Mouse (Mus musculus) hindbrain, embryonic 12.5 days (tissue): ENCODE measurements around the gene Tmem30b. TPM values are rescaled to one million over a fixed set of nuclear protein-coding genes. Genes with fewer than 3 reads are reported as not detected.
"Not testable (repeated sequence)": the region's sequence is repeated elsewhere in the genome, so short reads cannot be mapped to it uniquely, and the experiment has no call there.

Experiments
- ATAC-seq: fragments of 200-750 bp; cut with Nextera tagmentation; 2 replicates; pipeline ENCODE4 v1.8.0; 2017; ENCODE audit warnings: moderate TSS enrichment; ENCODE audit not compliant: low FRiP score
- H3K27ac ChIP-seq: fragments of 300-500 bp; sonication (generic); 2 replicates; pipeline ENCODE4 v1.5.1; 2016; ENCODE audit warnings: mild to moderate bottlenecking
- H3K27me3 ChIP-seq: fragments of 300-500 bp; sonication (generic); 2 replicates; pipeline ENCODE4 v1.6.1; 2016; ENCODE audit warnings: mild to moderate bottlenecking
- H3K36me3 ChIP-seq: fragments of 300-500 bp; sonication (generic); 2 replicates; pipeline ENCODE4 v1.6.1; 2016; ENCODE audit warnings: mild to moderate bottlenecking
- H3K4me1 ChIP-seq: fragments of 300-500 bp; sonication (generic); 2 replicates; pipeline ENCODE4 v1.6.1; 2016
- H3K4me2 ChIP-seq: fragments of 300-500 bp; sonication (generic); replicated peaks from 2 replicates; pipeline ENCODE4 v1.6.1; 2016; ENCODE audit warnings: mild to moderate bottlenecking
- H3K4me3 ChIP-seq: fragments of 300-500 bp; sonication (generic); 2 replicates; pipeline ENCODE4 v1.5.1; 2016; ENCODE audit warnings: mild to moderate bottlenecking
- H3K9ac ChIP-seq: fragments of 300-500 bp; sonication (generic); 2 replicates; pipeline ENCODE4 v1.6.1; 2016; ENCODE audit warnings: mild to moderate bottlenecking, moderate library complexity
- H3K9me3 ChIP-seq: fragments of 300-500 bp; sonication (generic); replicated peaks from 2 replicates; pipeline ENCODE4 v1.6.1; 2016; ENCODE audit warnings: mild to moderate bottlenecking
- WGBS: fragments of 180-500 bp; shearing (Covaris S2); methylation state at CpG from one replicate; pipeline ENCODE4 v1.1.7; 2016; 5-methylcytosine and 5-hydroxymethylcytosine counted together
- polyA plus RNA-seq: library from polyadenylated mRNA; unstranded; fragments of >200 nt; fragmentation: Nextera tagmentation; extraction: Ambion mirVana; gene quantifications from 2 replicates; pipeline ENCODE4 v1.2.1, GENCODE M21; 2016

The Tmem30b gene
- polyA plus RNA-seq, 1 experiment from 2014 or later: 7.1 TPM

DNA sequence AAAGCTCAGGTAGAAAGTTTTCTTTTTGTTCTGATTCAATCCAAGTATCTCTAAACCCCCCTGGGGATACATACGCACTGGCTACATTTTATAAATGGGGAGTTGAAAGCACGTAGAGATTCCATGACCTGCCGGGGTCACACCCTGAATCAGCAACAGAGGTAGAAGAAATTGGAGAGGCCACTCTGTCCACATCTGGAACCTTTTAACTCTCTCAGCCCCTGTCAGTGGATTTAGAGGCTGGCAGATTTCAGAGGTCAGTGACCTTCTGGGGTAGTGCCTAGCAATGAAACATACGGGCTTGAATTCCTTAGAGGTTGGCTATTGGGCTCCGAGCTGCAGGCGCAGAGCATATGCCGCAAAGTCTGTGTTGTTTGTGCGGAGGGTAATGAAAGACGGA is 17.1 kb downstream of the Tmem30b start:
- no peaks in the 10 kb centered on the region for H3K36me3 ChIP-seq
- H3K27ac ChIP-seq: no peak overlapping the region
- H3K27me3 ChIP-seq: no peaks in the 10 kb centered on the region; the same call in 1 of the 2 replicates
- 0 out of 2 replicates have a peak, but pooled peaks cover 5% of the 10 kb centered on the region for H3K4me1 ChIP-seq
- H3K9ac ChIP-seq: no peak overlapping the region
- 48% methylated on average over 9 of the region's 9 CpGs for WGBS
- H3K4me2 ChIP-seq: 0 out of 2 replicates have a peak overlapping the region, but pooled peaks have one; percentile 6
- ATAC-seq: no peak
- H3K4me3 ChIP-seq: no peak overlapping the region
- no peaks in the 10 kb centered on the region for H3K9me3 ChIP-seq

DNA sequence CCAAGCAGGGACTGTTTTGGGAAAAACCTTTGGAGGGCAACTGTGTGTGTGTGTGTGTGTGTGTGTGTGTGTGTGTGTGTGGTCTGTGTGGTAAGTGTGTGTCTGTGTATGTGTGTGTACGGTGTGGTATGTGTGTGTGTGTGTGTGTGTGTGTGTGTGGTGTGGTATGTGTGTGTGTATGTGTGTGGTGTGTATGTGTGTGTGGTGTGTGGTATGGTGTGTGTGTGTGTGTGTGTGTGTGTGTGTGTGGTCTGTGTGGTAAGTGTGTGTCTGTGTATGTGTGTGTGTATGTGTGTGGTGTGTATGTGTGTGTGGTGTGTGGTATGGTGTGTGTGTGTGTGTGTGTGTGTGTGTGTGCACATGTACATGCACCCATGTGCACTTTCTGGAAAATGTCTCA is 18.1 kb downstream of the Tmem30b start:
- 82% methylated on average over 1 of the region's 1 CpGs for WGBS
- not testable (repeated sequence) for H3K36me3 ChIP-seq, H3K4me2 ChIP-seq, ATAC-seq, H3K4me3 ChIP-seq, H3K4me1 ChIP-seq, H3K27ac ChIP-seq, H3K27me3 ChIP-seq, H3K9me3 ChIP-seq, H3K9ac ChIP-seq

DNA sequence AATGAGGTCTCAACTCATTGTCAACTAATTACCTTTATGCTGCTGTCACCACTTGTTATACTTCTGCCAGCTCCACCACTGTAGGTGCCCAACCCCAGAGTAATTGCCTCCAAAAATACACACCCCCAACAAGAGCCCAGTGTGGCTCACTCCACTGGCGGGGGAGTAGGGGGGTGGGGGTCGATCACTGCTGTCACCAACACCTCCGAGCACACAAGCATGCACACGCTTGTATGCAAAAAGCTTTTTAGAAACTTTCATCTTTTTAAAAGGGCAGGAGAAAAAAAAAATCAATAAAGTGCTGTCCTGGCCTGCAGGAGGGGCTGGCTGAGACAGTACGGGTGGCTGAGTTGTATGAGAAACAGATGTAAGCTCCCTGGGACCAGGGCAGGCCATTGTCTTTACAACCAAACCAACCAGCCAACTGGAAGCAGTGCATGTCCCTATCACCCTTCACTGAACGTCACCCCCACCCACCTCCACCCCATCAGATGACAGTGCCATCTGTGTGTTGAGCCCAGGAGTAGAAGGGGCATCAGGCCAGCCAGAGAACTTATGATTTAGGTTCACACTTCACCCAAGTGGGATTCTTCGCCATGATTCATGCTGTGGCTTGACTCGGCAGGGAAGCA is 20.8 kb downstream of the Tmem30b start:
- Histone ChIP-seq H3K4me3 (no peak overlapping the region), H3K9ac (no peak overlapping the region), H3K9me3 (no peaks in the 10 kb centered on the region), H3K27me3 (peaks cover 3% of the 10 kb centered on the region; the same call in 1 of the 2 replicates), H3K27ac (no peak overlapping the region), H3K4me2 (no peak overlapping the region), H3K4me1 (0 out of 2 replicates have a peak, but pooled peaks cover 5% of the 10 kb centered on the region), H3K36me3 (no peaks in the 10 kb centered on the region)
- ATAC-seq: no peak
- WGBS: 59% methylated on average over 8 of the region's 8 CpGs

DNA sequence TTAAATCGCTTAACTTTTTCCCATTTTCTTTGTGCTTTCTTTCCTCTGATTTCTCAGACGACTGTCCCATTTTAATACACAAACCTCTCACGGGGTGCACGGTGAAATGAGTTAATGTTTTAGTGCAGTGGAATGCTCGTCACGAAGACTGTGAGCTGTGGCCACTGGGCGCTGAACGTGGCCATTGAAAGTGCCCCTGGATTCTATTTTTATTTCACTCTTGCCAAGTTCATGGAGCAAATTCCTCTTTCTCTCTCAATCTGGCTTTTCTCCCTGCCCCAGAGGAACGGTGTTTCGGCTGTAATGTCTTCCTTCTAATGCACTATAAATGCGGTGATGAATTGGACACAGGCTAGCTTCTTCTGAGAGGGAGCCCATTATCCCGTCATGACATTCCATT is 23.1 kb downstream of the Tmem30b start:
- H3K36me3 ChIP-seq: no peaks in the 10 kb centered on the region
- WGBS: 83% methylated on average over 12 of the region's 12 CpGs
- no peak for ATAC-seq
- H3K4me3 ChIP-seq: no peak overlapping the region
- peaks cover 2% of the 10 kb centered on the region; the same call in 1 of the 2 replicates for H3K4me1 ChIP-seq
- H3K27ac ChIP-seq: no peak overlapping the region
- no peak overlapping the region for H3K9ac ChIP-seq
- peaks cover 3% of the 10 kb centered on the region; the same call in 1 of the 2 replicates for H3K27me3 ChIP-seq
- H3K9me3 ChIP-seq: no peaks in the 10 kb centered on the region
- no peak overlapping the region for H3K4me2 ChIP-seq

DNA sequence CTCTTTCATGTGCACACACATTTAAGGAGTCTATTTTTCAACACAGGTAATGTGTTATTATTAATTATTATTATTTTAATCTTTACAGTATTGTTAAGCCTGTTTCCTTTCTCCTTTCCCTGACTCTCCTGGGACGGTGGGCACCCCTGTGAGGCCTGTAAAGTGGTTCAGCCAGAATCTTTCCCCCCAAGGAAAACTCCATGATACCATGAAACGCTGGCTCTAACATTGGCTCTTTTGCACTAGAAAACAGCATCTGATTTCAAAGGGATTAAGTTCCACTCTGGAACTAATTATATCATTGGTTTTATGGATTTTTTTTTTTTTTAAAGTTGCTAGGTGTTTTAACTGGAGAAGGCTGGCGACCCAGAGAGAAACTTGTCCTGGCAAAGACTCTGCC is 24.2 kb downstream of the Tmem30b start:
- no peak overlapping the region for H3K27ac ChIP-seq
- H3K36me3 ChIP-seq: no peaks in the 10 kb centered on the region
- ATAC-seq: no peak
- no peaks in the 10 kb centered on the region for H3K9me3 ChIP-seq
- H3K4me2 ChIP-seq: no peak overlapping the region
- no peak overlapping the region for H3K4me3 ChIP-seq
- WGBS: 60% methylated on average over 3 of the region's 3 CpGs
- H3K27me3 ChIP-seq: peaks cover 3% of the 10 kb centered on the region; the same call in 1 of the 2 replicates
- H3K4me1 ChIP-seq: peaks cover 2% of the 10 kb centered on the region; the same call in 1 of the 2 replicates
- H3K9ac ChIP-seq: no peak overlapping the region

- H3K27me3 ChIP-seq: peaks cover 3% of the 10 kb centered on the region; the same call in 1 of the 2 replicates
- H3K4me3 ChIP-seq: no peak overlapping the region
- 62% methylated on average over 15 of the region's 15 CpGs for WGBS
- H3K4me2 ChIP-seq: no peak overlapping the region
- no peak for ATAC-seq
- H3K27ac ChIP-seq: no peak overlapping the region
- H3K4me1 ChIP-seq: peaks cover 2% of the 10 kb centered on the region; the same call in 1 of the 2 replicates
- H3K9me3 ChIP-seq: no peaks in the 10 kb centered on the region
- no peaks in the 10 kb centered on the region for H3K36me3 ChIP-seq
- no peak overlapping the region for H3K9ac ChIP-seq
These were observed 24.9 kb downstream of the Tmem30b start for GRCm38 (mm10) chr12:73521238-73521841.

DNA sequence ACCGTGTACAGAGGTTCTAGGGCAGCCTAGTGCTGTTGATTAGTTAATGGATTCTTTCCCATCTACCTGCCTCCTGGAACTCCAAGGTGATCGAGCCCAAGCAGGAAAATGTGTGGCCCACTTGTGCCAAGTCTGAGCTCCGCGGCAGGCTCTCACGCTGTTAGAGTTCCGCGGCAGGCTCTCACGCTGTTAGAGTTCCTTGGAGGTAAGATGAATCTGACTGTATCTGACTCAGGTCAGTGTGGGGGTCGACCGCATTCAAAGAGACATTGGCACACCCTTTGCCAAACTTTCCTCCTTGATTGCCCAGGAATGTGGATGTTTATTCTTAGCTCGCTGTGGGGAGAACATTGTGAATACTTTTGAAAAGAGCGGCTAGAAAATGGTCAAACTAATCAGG is 28.4 kb downstream of the Tmem30b start:
- WGBS: 68% methylated on average over 12 of the region's 12 CpGs
- H3K36me3 ChIP-seq: no peaks in the 10 kb centered on the region
- no peak for ATAC-seq

GRCm38 (mm10) chr12:73517022-73517709 is 29.0 kb downstream of the Tmem30b start:
- Histone ChIP-seq H3K36me3 (no peaks in the 10 kb centered on the region), H3K4me2 (peak overlapping the region; percentile 17; the same call in 1 of the 2 replicates), H3K27ac (no peak overlapping the region), H3K4me1 (peaks cover 2% of the 10 kb centered on the region; the same call in 1 of the 2 replicates), H3K27me3 (no peaks in the 10 kb centered on the region), H3K9me3 (no peaks in the 10 kb centered on the region), H3K4me3 (no peak overlapping the region), H3K9ac (no peak overlapping the region)
- WGBS: 36% methylated on average over 15 of the region's 15 CpGs
- peak; percentile 61 for ATAC-seq

More for the DNA sequence above, 28.4 kb downstream of the Tmem30b start:
- H3K4me1 ChIP-seq: peaks cover 2% of the 10 kb centered on the region; the same call in 1 of the 2 replicates
- no peaks in the 10 kb centered on the region for H3K27me3 ChIP-seq
- H3K4me2 ChIP-seq: no peak overlapping the region
- H3K9ac ChIP-seq: no peak overlapping the region
- H3K27ac ChIP-seq: no peak overlapping the region
- no peaks in the 10 kb centered on the region for H3K9me3 ChIP-seq
- no peak overlapping the region for H3K4me3 ChIP-seq

GRCm38 (mm10) chr12:73516516-73516915 is 29.7 kb downstream of the Tmem30b start:
- H3K27me3 ChIP-seq: no peaks in the 10 kb centered on the region
- H3K4me2 ChIP-seq: no peak overlapping the region
- no peaks in the 10 kb centered on the region for H3K36me3 ChIP-seq
- no peak overlapping the region for H3K27ac ChIP-seq
- H3K9ac ChIP-seq: no peak overlapping the region
- H3K4me3 ChIP-seq: no peak overlapping the region
- peaks cover 2% of the 10 kb centered on the region; the same call in 1 of the 2 replicates for H3K4me1 ChIP-seq
- WGBS: 92% methylated on average over 8 of the region's 8 CpGs
- no peak for ATAC-seq
- H3K9me3 ChIP-seq: no peaks in the 10 kb centered on the region

GRCm38 (mm10) chr12:73514722-73515121 is 31.5 kb downstream of the Tmem30b start:
- H3K36me3 ChIP-seq: no peaks in the 10 kb centered on the region
- H3K9ac ChIP-seq: no peak overlapping the region
- ATAC-seq: no peak
- H3K4me2 ChIP-seq: no peak overlapping the region
- H3K27ac ChIP-seq: no peak overlapping the region
- 70% methylated on average over 6 of the region's 6 CpGs for WGBS
- H3K4me3 ChIP-seq: no peak overlapping the region
- peaks cover 2% of the 10 kb centered on the region; the same call in 1 of the 2 replicates for H3K4me1 ChIP-seq
- no peaks in the 10 kb centered on the region for H3K27me3 ChIP-seq
- H3K9me3 ChIP-seq: no peaks in the 10 kb centered on the region

DNA sequence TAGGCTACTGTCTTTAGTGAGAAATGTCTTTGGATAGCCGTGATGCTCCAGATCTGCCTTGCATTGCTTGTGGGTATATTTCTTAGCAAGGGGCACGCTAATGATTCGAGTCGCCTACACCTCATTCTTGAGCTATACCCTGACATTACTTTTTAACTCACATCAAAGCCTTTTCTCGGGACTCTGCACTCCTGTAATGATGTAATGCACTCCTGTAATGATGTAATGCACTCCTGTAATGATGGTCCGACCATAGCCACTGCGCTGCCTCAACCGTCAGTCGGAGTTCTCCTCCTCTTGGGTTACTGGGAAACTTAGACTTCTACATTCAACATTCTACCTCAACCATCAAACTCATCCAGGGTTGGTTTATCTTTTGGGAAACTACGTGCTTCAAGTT is 32.2 kb downstream of the Tmem30b start:
- no peak for ATAC-seq
- WGBS: 90% methylated on average over 10 of the region's 10 CpGs

GRCm38 (mm10) chr12:73511467-73512047 is 34.6 kb downstream of the Tmem30b start:
- no peaks in the 10 kb centered on the region for H3K27me3 ChIP-seq
- ATAC-seq: no peak

More for the DNA sequence above, 32.2 kb downstream of the Tmem30b start:
- H3K4me3 ChIP-seq: no peak overlapping the region
- no peak overlapping the region for H3K4me2 ChIP-seq
- H3K27me3 ChIP-seq: no peaks in the 10 kb centered on the region
- H3K4me1 ChIP-seq: peaks cover under 1% of the 10 kb centered on the region; the same call in 1 of the 2 replicates
- no peak overlapping the region for H3K9ac ChIP-seq
- H3K9me3 ChIP-seq: no peaks in the 10 kb centered on the region
- no peak overlapping the region for H3K27ac ChIP-seq
- no peaks in the 10 kb centered on the region for H3K36me3 ChIP-seq

More at GRCm38 (mm10) chr12:73511467-73512047, 34.6 kb downstream of the Tmem30b start:
- H3K4me1 ChIP-seq: no peaks in the 10 kb centered on the region
- no peak overlapping the region for H3K27ac ChIP-seq
- 81% methylated on average over 16 of the region's 16 CpGs for WGBS
- H3K4me2 ChIP-seq: no peak overlapping the region
- no peak overlapping the region for H3K4me3 ChIP-seq
- H3K36me3 ChIP-seq: no peaks in the 10 kb centered on the region
- no peaks in the 10 kb centered on the region for H3K9me3 ChIP-seq
- no peak overlapping the region for H3K9ac ChIP-seq
